Mouse (Mus musculus): ENCODE measurements around the gene Creb3. TPM values are rescaled to one million over a fixed set of nuclear protein-coding genes. Genes with fewer than 3 reads are reported as not detected.

The Creb3 gene
- polyA plus RNA-seq, 1 experiment = 24.4 TPM

- peaks cover 2% of the 10 kb centered on the region for H3K4me1 ChIP-seq (ENCODE audit: control insufficient read depth, insufficient read depth, low read length)
- no peaks in the 10 kb centered on the region for H3K27me3 ChIP-seq (ENCODE audit: control insufficient read depth, insufficient read depth, low read length, poor library complexity, severe bottlenecking)
- H3K36me3 ChIP-seq (ENCODE audit: control insufficient read depth, insufficient read depth, low read length, poor library complexity, severe bottlenecking) = peaks cover 7% of the 10 kb centered on the region
Observed at GRCm38 (mm10) chr4:43580721-43581120, 18.6 kb downstream of the Creb3 start.

GRCm38 (mm10) chr4:43581381-43581780, 19.2 kb downstream of the Creb3 start:
- Histone ChIP-seq H3K36me3 (ENCODE audit: control insufficient read depth, insufficient read depth, low read length, poor library complexity, severe bottlenecking) (peaks cover 7% of the 10 kb centered on the region), H3K27ac (ENCODE audit: insufficient read depth, low read length) (no peak overlapping the region), H3K4me3 (ENCODE audit: low read depth, low read length) (no peak overlapping the region), H3K9me3 (replicated peaks; ENCODE audit: control insufficient read depth, insufficient read depth, low read length, poor library complexity, severe bottlenecking) (no peaks in the 10 kb centered on the region), H3K4me1 (ENCODE audit: control insufficient read depth, insufficient read depth, low read length) (peaks cover 2% of the 10 kb centered on the region), H3K27me3 (ENCODE audit: control insufficient read depth, insufficient read depth, low read length, poor library complexity, severe bottlenecking) (no peaks in the 10 kb centered on the region), H3K9ac (ENCODE audit: low read depth, poor library complexity, severe bottlenecking) (no peak overlapping the region)
- TF ChIP-seq POLR2A (IDR thresholded peaks at IDR 0.05; ENCODE audit: insufficient read depth, low read length) = no peak
- TF ChIP-seq CTCF (IDR thresholded peaks at IDR 0.05; ENCODE audit: low read depth, low read length) = no peak
- TF ChIP-seq EP300 (IDR thresholded peaks at IDR 0.05; ENCODE audit: insufficient read depth, low read depth, low read length) = no peak

More at GRCm38 (mm10) chr4:43580721-43581120, 18.6 kb downstream of the Creb3 start:
- Histone ChIP-seq H3K4me3 (ENCODE audit: low read depth, low read length) (no peak overlapping the region), H3K9ac (ENCODE audit: low read depth, poor library complexity, severe bottlenecking) (no peak overlapping the region), H3K9me3 (replicated peaks; ENCODE audit: control insufficient read depth, insufficient read depth, low read length, poor library complexity, severe bottlenecking) (no peaks in the 10 kb centered on the region), H3K27ac (ENCODE audit: insufficient read depth, low read length) (no peak overlapping the region)
- no peak for TF ChIP-seq EP300 (IDR thresholded peaks at IDR 0.05; ENCODE audit: insufficient read depth, low read depth, low read length)
- TF ChIP-seq CTCF (IDR thresholded peaks at IDR 0.05; ENCODE audit: low read depth, low read length) = no peak
- TF ChIP-seq POLR2A (IDR thresholded peaks at IDR 0.05; ENCODE audit: insufficient read depth, low read length) = no peak

GRCm38 (mm10) chr4:43582241-43582640, 20.1 kb downstream of the Creb3 start:
- H3K4me1 ChIP-seq (ENCODE audit: control insufficient read depth, insufficient read depth, low read length) = no peaks in the 10 kb centered on the region
- H3K9me3 ChIP-seq (replicated peaks; ENCODE audit: control insufficient read depth, insufficient read depth, low read length, poor library complexity, severe bottlenecking) = no peaks in the 10 kb centered on the region
- no peak overlapping the region for H3K27ac ChIP-seq (ENCODE audit: insufficient read depth, low read length)
- peaks cover 7% of the 10 kb centered on the region for H3K36me3 ChIP-seq (ENCODE audit: control insufficient read depth, insufficient read depth, low read length, poor library complexity, severe bottlenecking)
- H3K9ac ChIP-seq (ENCODE audit: low read depth, poor library complexity, severe bottlenecking) = no peak overlapping the region
- TF ChIP-seq EP300 (IDR thresholded peaks at IDR 0.05; ENCODE audit: insufficient read depth, low read depth, low read length) = no peak
- TF ChIP-seq CTCF (IDR thresholded peaks at IDR 0.05; ENCODE audit: low read depth, low read length) = no peak
- no peak for TF ChIP-seq POLR2A (IDR thresholded peaks at IDR 0.05; ENCODE audit: insufficient read depth, low read length)
- H3K27me3 ChIP-seq (ENCODE audit: control insufficient read depth, insufficient read depth, low read length, poor library complexity, severe bottlenecking) = no peaks in the 10 kb centered on the region
- H3K4me3 ChIP-seq (ENCODE audit: low read depth, low read length) = no peak overlapping the region

GRCm38 (mm10) chr4:43583421-43583820, 21.3 kb downstream of the Creb3 start:
- H3K27ac ChIP-seq (ENCODE audit: insufficient read depth, low read length) = no peak overlapping the region
- no peak for TF ChIP-seq POLR2A (IDR thresholded peaks at IDR 0.05; ENCODE audit: insufficient read depth, low read length)
- TF ChIP-seq CTCF (IDR thresholded peaks at IDR 0.05; ENCODE audit: low read depth, low read length) = no peak
- TF ChIP-seq EP300 (IDR thresholded peaks at IDR 0.05; ENCODE audit: insufficient read depth, low read depth, low read length) = no peak
- H3K4me3 ChIP-seq (ENCODE audit: low read depth, low read length) = no peak overlapping the region
- H3K9ac ChIP-seq (ENCODE audit: low read depth, poor library complexity, severe bottlenecking) = no peak overlapping the region
- no peaks in the 10 kb centered on the region for H3K4me1 ChIP-seq (ENCODE audit: control insufficient read depth, insufficient read depth, low read length)
- no peaks in the 10 kb centered on the region for H3K9me3 ChIP-seq (replicated peaks; ENCODE audit: control insufficient read depth, insufficient read depth, low read length, poor library complexity, severe bottlenecking)
- H3K36me3 ChIP-seq (ENCODE audit: control insufficient read depth, insufficient read depth, low read length, poor library complexity, severe bottlenecking) = peaks cover 7% of the 10 kb centered on the region
- no peaks in the 10 kb centered on the region for H3K27me3 ChIP-seq (ENCODE audit: control insufficient read depth, insufficient read depth, low read length, poor library complexity, severe bottlenecking)

GRCm38 (mm10) chr4:43584444-43585416, 22.6 kb downstream of the Creb3 start, which contains the start of gene Msmp:
Gene Msmp (minus strand): TSS chr4:43584494.
- peaks cover 7% of the 10 kb centered on the region for H3K36me3 ChIP-seq (ENCODE audit: control insufficient read depth, insufficient read depth, low read length, poor library complexity, severe bottlenecking)
- TF ChIP-seq CTCF (IDR thresholded peaks at IDR 0.05; ENCODE audit: low read depth, low read length) = no peak
- TF ChIP-seq EP300 (IDR thresholded peaks at IDR 0.05; ENCODE audit: insufficient read depth, low read depth, low read length) = no peak
- TF ChIP-seq POLR2A (IDR thresholded peaks at IDR 0.05; ENCODE audit: insufficient read depth, low read length) = no peak
- no peak within 1 kb of the TSS for H3K9ac ChIP-seq (ENCODE audit: low read depth, poor library complexity, severe bottlenecking)
- no peaks in the 10 kb centered on the region for H3K9me3 ChIP-seq (replicated peaks; ENCODE audit: control insufficient read depth, insufficient read depth, low read length, poor library complexity, severe bottlenecking)
- no peaks in the 10 kb centered on the region for H3K4me1 ChIP-seq (ENCODE audit: control insufficient read depth, insufficient read depth, low read length)
- H3K27ac ChIP-seq (ENCODE audit: insufficient read depth, low read length) = no peak within 1 kb of the TSS
- no peaks in the 10 kb centered on the region for H3K27me3 ChIP-seq (ENCODE audit: control insufficient read depth, insufficient read depth, low read length, poor library complexity, severe bottlenecking)
- no peak within 1 kb of the TSS for H3K4me3 ChIP-seq (ENCODE audit: low read depth, low read length)

DNA sequence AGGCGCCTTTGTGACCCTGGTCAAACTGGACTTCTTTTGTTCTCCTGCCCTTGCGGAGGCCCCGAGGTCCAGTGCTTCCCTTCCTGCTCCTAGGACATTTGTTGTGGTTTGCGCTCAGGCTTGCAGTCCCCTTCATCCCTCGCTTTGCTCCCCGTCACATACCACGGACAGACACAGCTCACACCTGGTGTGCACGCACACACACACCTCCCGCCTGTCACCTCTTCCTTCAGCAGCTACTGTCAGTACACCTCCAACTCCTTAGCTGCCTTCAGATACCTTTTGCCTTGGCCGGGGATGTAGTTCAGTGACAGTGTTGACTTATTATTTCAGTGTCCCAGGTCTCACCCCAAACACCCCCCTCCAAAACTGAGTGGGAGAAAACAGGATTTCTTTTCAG, 23.6 kb downstream of the Creb3 start:
- Histone ChIP-seq H3K9ac (ENCODE audit: low read depth, poor library complexity, severe bottlenecking) (no peak overlapping the region), H3K9me3 (replicated peaks; ENCODE audit: control insufficient read depth, insufficient read depth, low read length, poor library complexity, severe bottlenecking) (no peaks in the 10 kb centered on the region), H3K36me3 (ENCODE audit: control insufficient read depth, insufficient read depth, low read length, poor library complexity, severe bottlenecking) (peaks cover 7% of the 10 kb centered on the region), H3K27me3 (ENCODE audit: control insufficient read depth, insufficient read depth, low read length, poor library complexity, severe bottlenecking) (no peaks in the 10 kb centered on the region), H3K4me3 (ENCODE audit: low read depth, low read length) (no peak overlapping the region), H3K4me1 (ENCODE audit: control insufficient read depth, insufficient read depth, low read length) (no peaks in the 10 kb centered on the region), H3K27ac (ENCODE audit: insufficient read depth, low read length) (no peak overlapping the region)
- TF ChIP-seq POLR2A (IDR thresholded peaks at IDR 0.05; ENCODE audit: insufficient read depth, low read length) (no peak), EP300 (IDR thresholded peaks at IDR 0.05; ENCODE audit: insufficient read depth, low read depth, low read length) (no peak), CTCF (IDR thresholded peaks at IDR 0.05; ENCODE audit: low read depth, low read length) (no peak)

All from ES-Bruce4 (cell line).